ENCODE assay signal across 8 mouse cellular contexts in genomic region chr2:18607586-18608259, GRCm38 (mm10).
DNase-seq lines count a peak whose midpoint lies in the region; ATAC-seq and TF ChIP-seq lines count a peak whose summit lies in the region.

No protein-coding gene starts in this region.

- H3K9me3 ChIP-seq in kidney, postnatal 0 days (replicated peaks; ENCODE audit: low read length), result no peaks in the 10 kb centered on the region
- H3K9me3 ChIP-seq in forebrain, embryonic 14.5 days (replicated peaks; ENCODE audit: control insufficient read depth, low read length), result no peaks in the 10 kb centered on the region
- no peaks in the 10 kb centered on the region for H3K9me3 ChIP-seq in limb, embryonic 13.5 days
- H3K9me3 ChIP-seq in neural tube, embryonic 12.5 days, result no peaks in the 10 kb centered on the region

- no peak for ATAC-seq in kidney, postnatal 0 days (replicated peaks; ENCODE audit: low FRiP score, low read depth)
- peak; percentile 49; the same call in 1 of the 2 replicates for ATAC-seq in forebrain, embryonic 14.5 days
- no peak for ATAC-seq in limb, embryonic 13.5 days (ENCODE audit: low FRiP score, low read depth)
- peak; percentile 49 for ATAC-seq in neural tube, embryonic 12.5 days (ENCODE audit: low FRiP score, low read depth)

- H3K4me2 ChIP-seq in kidney, postnatal 0 days (ENCODE audit: low read length), result peak overlapping the region; percentile 69
- peak overlapping the region; percentile 78 for H3K4me2 ChIP-seq in forebrain, embryonic 14.5 days (ENCODE audit: low read length)
- H3K4me2 ChIP-seq in limb, embryonic 13.5 days (replicated peaks), result peak overlapping the region; percentile 78
- peak overlapping the region; percentile 74 for H3K4me2 ChIP-seq in neural tube, embryonic 12.5 days (replicated peaks)

- no peaks in the 10 kb centered on the region for H3K36me3 ChIP-seq in kidney, postnatal 0 days (ENCODE audit: insufficient read depth, low read length)
- no peaks in the 10 kb centered on the region for H3K36me3 ChIP-seq in forebrain, embryonic 14.5 days (ENCODE audit: control insufficient read depth, insufficient read depth, low read length)
- H3K36me3 ChIP-seq in limb, embryonic 13.5 days, result no peaks in the 10 kb centered on the region
- H3K36me3 ChIP-seq in neural tube, embryonic 12.5 days, result no peaks in the 10 kb centered on the region

- peak overlapping the region; percentile 42 for H3K4me3 ChIP-seq in kidney, postnatal 0 days (replicated peaks; ENCODE audit: low read depth, low read length)
- H3K4me3 ChIP-seq in bone marrow, adult 2 months (replicated peaks; ENCODE audit: control insufficient read depth, low read depth, low read length), result peak overlapping the region; percentile 74
- H3K4me3 ChIP-seq in forebrain, embryonic 14.5 days (ENCODE audit: low read depth, low read length), result peak overlapping the region; percentile 41
- H3K4me3 ChIP-seq in limb, embryonic 13.5 days, result peak overlapping the region; percentile 47
- peak overlapping the region; percentile 38 for H3K4me3 ChIP-seq in neural tube, embryonic 12.5 days

- no peak overlapping the region for H3K27ac ChIP-seq in kidney, postnatal 0 days
- peak overlapping the region; percentile 85 for H3K27ac ChIP-seq in bone marrow, adult 2 months (ENCODE audit: control insufficient read depth, insufficient read depth, low read depth, low read length, poor library complexity)
- H3K27ac ChIP-seq in forebrain, embryonic 14.5 days (ENCODE audit: low read depth, low read length), result no peak overlapping the region
- H3K27ac ChIP-seq in limb, embryonic 13.5 days, result no peak overlapping the region
- H3K27ac ChIP-seq in neural tube, embryonic 12.5 days, result no peak overlapping the region

- TF ChIP-seq CTCF in kidney, postnatal 0 days (IDR thresholded peaks at IDR 0.05; ENCODE audit: low read depth), result no peak
- no peak for TF ChIP-seq CTCF in bone marrow, adult 2 months (IDR thresholded peaks at IDR 0.05; ENCODE audit: control insufficient read depth, insufficient read depth, low read length)

- H3K4me1 ChIP-seq in kidney, postnatal 0 days (replicated peaks; ENCODE audit: insufficient read depth, low read length), result peaks cover 20% of the 10 kb centered on the region
- H3K4me1 ChIP-seq in bone marrow, adult 2 months (ENCODE audit: control insufficient read depth, insufficient read depth, low read length), result no peaks in the 10 kb centered on the region
- peaks cover 9% of the 10 kb centered on the region for H3K4me1 ChIP-seq in forebrain, embryonic 14.5 days (ENCODE audit: control insufficient read depth, insufficient read depth, low read length)
- H3K4me1 ChIP-seq in limb, embryonic 13.5 days, result peaks cover 21% of the 10 kb centered on the region
- peaks cover 20% of the 10 kb centered on the region for H3K4me1 ChIP-seq in neural tube, embryonic 12.5 days

- TF ChIP-seq POLR2A in bone marrow, adult 2 months (IDR thresholded peaks at IDR 0.05; ENCODE audit: borderline replicate concordance, control insufficient read depth, low read depth, low read length), result peak; percentile 32; the same call in 1 of the 2 replicates

- H3K27me3 ChIP-seq in kidney, postnatal 0 days (ENCODE audit: insufficient read depth, low read length), result 0 out of 2 replicates have a peak, but pooled peaks cover 16% of the 10 kb centered on the region
- peaks cover 39% of the 10 kb centered on the region for H3K27me3 ChIP-seq in forebrain, embryonic 14.5 days (replicated peaks; ENCODE audit: control insufficient read depth, insufficient read depth, low read length)
- peaks cover 81% of the 10 kb centered on the region for H3K27me3 ChIP-seq in limb, embryonic 13.5 days
- peaks cover 49% of the 10 kb centered on the region for H3K27me3 ChIP-seq in neural tube, embryonic 12.5 days (replicated peaks)

- H3K9ac ChIP-seq in kidney, postnatal 0 days (ENCODE audit: low read depth, low read length), result peak overlapping the region; percentile 50
- H3K9ac ChIP-seq in forebrain, embryonic 14.5 days (ENCODE audit: low read length), result peak overlapping the region; percentile 64
- H3K9ac ChIP-seq in limb, embryonic 13.5 days, result peak overlapping the region; percentile 61
- peak overlapping the region; percentile 44; the same call in 1 of the 2 replicates for H3K9ac ChIP-seq in neural tube, embryonic 12.5 days

- DNase-seq in kidney, postnatal 0 days (ENCODE audit: low spot score), result no peak
- no peak for DNase-seq in kidney, adult 11 months
- DNase-seq in forebrain, embryonic 14.5 days (ENCODE audit: low spot score), result no peak
- DNase-seq in embryo, embryonic 11 days, result no peak
- no peak for DNase-seq in layer of hippocampus, adult 18-20 months (ENCODE audit: low spot score in 2 of 2)

- WGBS in kidney, postnatal 0 days, result 3% methylated on average over 14 of the region's 14 CpGs
- under 1% methylated on average over 14 of the region's 14 CpGs for WGBS in bone marrow, adult 2 months
- under 1% methylated on average over 14 of the region's 14 CpGs for WGBS in forebrain, embryonic 14.5 days
- under 1% methylated on average over 14 of the region's 14 CpGs for WGBS in limb, embryonic 13.5 days
- 2% methylated on average over 14 of the region's 14 CpGs for WGBS in neural tube, embryonic 12.5 days

Comparison
In these comparisons a context has a peak if more than half of its experiments do, and no peak if none do; other contexts are left out.
1. ATAC-seq: peak in forebrain, embryonic 14.5 days (single experiment) and neural tube, embryonic 12.5 days (single experiment); none in kidney, postnatal 0 days (single experiment) and limb, embryonic 13.5 days (single experiment).
2. Peak in every context shown above with its lines, with median percentiles within 50 percentile points of each other: H3K4me2 ChIP-seq, H3K4me3 ChIP-seq and H3K9ac ChIP-seq.